Mouse (Mus musculus) hindbrain, embryonic 13.5 days (tissue): ENCODE results near the gene Supt5. TPM values are rescaled to one million over a fixed set of nuclear protein-coding genes. Genes with fewer than 3 reads are reported as not detected.

ENCODE experiments used
- ATAC-seq: fragments of 200-750 bp; cut with Nextera tagmentation; 2 replicates; pipeline ENCODE4 v1.8.0; 2017; ENCODE audit warnings: moderate TSS enrichment; ENCODE audit not compliant: low FRiP score
- H3K27ac ChIP-seq: fragments of 300-500 bp; sonication (generic); 2 replicates; pipeline ENCODE4 v1.5.1; 2015; ENCODE audit warnings: inconsistent platforms, mild to moderate bottlenecking, moderate library complexity
- H3K27me3 ChIP-seq: fragments of 300-500 bp; sonication (generic); 2 replicates; pipeline ENCODE4 v1.6.1; 2015; ENCODE audit warnings: mild to moderate bottlenecking, inconsistent platforms
- H3K36me3 ChIP-seq: fragments of 300-500 bp; sonication (generic); 2 replicates; pipeline ENCODE4 v1.6.1; 2015; ENCODE audit warnings: mild to moderate bottlenecking, inconsistent platforms
- H3K4me1 ChIP-seq: fragments of 300-500 bp; sonication (generic); replicated peaks from 2 replicates; pipeline ENCODE4 v1.6.1; 2015; ENCODE audit warnings: inconsistent platforms
- H3K4me2 ChIP-seq: fragments of 300-500 bp; sonication (generic); 2 replicates; pipeline ENCODE4 v1.6.1; 2015; ENCODE audit warnings: inconsistent platforms, mild to moderate bottlenecking, moderate library complexity
- H3K4me3 ChIP-seq: fragments of 300-500 bp; sonication (generic); 2 replicates; pipeline ENCODE4 v1.5.1; 2015; ENCODE audit warnings: mild to moderate bottlenecking, inconsistent platforms
- H3K9ac ChIP-seq: fragments of 300-500 bp; sonication (generic); 2 replicates; pipeline ENCODE4 v1.6.1; 2015; ENCODE audit warnings: mild to moderate bottlenecking, inconsistent platforms
- H3K9me3 ChIP-seq: fragments of 300-500 bp; sonication (generic); 2 replicates; pipeline ENCODE4 v1.6.1; 2016; ENCODE audit warnings: inconsistent platforms
- WGBS: fragments of 180-500 bp; shearing (Covaris S2); methylation state at CpG from one replicate; pipeline ENCODE4 v1.1.7; 2015; 5-methylcytosine and 5-hydroxymethylcytosine counted together
- polyA plus RNA-seq: library from polyadenylated mRNA; unstranded; fragments of >200 nt; fragmentation: Nextera tagmentation; extraction: Ambion mirVana; gene quantifications from 2 replicates; pipeline ENCODE4 v1.2.1, GENCODE M21; 2015

The Supt5 gene
- polyA plus RNA-seq, 1 experiment from 2014 or later = 92.1 TPM

- H3K9me3 ChIP-seq = no peaks in the 10 kb centered on the region
- WGBS = 12% methylated on average over 30 of the region's 30 CpGs
- peak overlapping the region; percentile 44 for H3K4me2 ChIP-seq
- peak overlapping the region; percentile 76 for H3K27ac ChIP-seq
- H3K27me3 ChIP-seq = peaks cover 22% of the 10 kb centered on the region
- peaks cover 14% of the 10 kb centered on the region for H3K36me3 ChIP-seq
- no peak for ATAC-seq
- H3K9ac ChIP-seq = peak overlapping the region; percentile 61; the same call in 1 of the 2 replicates
- H3K4me1 ChIP-seq = peaks cover 56% of the 10 kb centered on the region
- no peak overlapping the region for H3K4me3 ChIP-seq
Observed at GRCm38 (mm10) chr7:28381017-28381790, 42.7 kb upstream of the Supt5 start.

GRCm38 (mm10) chr7:28380237-28381016 is 41.9 kb upstream of the Supt5 start, which contains the start of gene Zfp36:
Gene Zfp36 (minus strand): TSS chr7:28380253.
- no peak for ATAC-seq
- peaks cover 7% of the 10 kb centered on the region; the same call in 1 of the 2 replicates for H3K36me3 ChIP-seq
- peak within 1 kb of the TSS; percentile 79 for H3K9ac ChIP-seq
- peak within 1 kb of the TSS; percentile 53 for H3K4me3 ChIP-seq
- H3K4me2 ChIP-seq = peak within 1 kb of the TSS; percentile 82
- peak within 1 kb of the TSS; percentile 80 for H3K27ac ChIP-seq
- peaks cover 22% of the 10 kb centered on the region for H3K27me3 ChIP-seq
- peaks cover 64% of the 10 kb centered on the region for H3K4me1 ChIP-seq
- H3K9me3 ChIP-seq = no peaks in the 10 kb centered on the region
- 64% methylated on average over 17 of the region's 17 CpGs for WGBS

GRCm38 (mm10) chr7:28378769-28379651 is 40.5 kb upstream of the Supt5 start:
- Histone ChIP-seq H3K36me3 (no peaks in the 10 kb centered on the region), H3K4me2 (peak overlapping the region; percentile 82), H3K27ac (peak overlapping the region; percentile 80), H3K4me1 (peaks cover 70% of the 10 kb centered on the region), H3K4me3 (peak overlapping the region; percentile 53), H3K9ac (peak overlapping the region; percentile 79), H3K27me3 (peaks cover 22% of the 10 kb centered on the region), H3K9me3 (no peaks in the 10 kb centered on the region)
- peak; percentile 50 for ATAC-seq
- WGBS = 1% methylated on average over 53 of the region's 53 CpGs

GRCm38 (mm10) chr7:28378066-28378690 is 39.6 kb upstream of the Supt5 start:
- WGBS = 46% methylated on average over 32 of the region's 32 CpGs
- no peaks in the 10 kb centered on the region for H3K9me3 ChIP-seq
- peaks cover 22% of the 10 kb centered on the region for H3K27me3 ChIP-seq
- peak overlapping the region; percentile 79 for H3K9ac ChIP-seq
- no peaks in the 10 kb centered on the region for H3K36me3 ChIP-seq
- peaks cover 72% of the 10 kb centered on the region for H3K4me1 ChIP-seq
- peak overlapping the region; percentile 53 for H3K4me3 ChIP-seq
- ATAC-seq = no peak
- H3K27ac ChIP-seq = peak overlapping the region; percentile 30; the same call in 1 of the 2 replicates
- peak overlapping the region; percentile 82 for H3K4me2 ChIP-seq

GRCm38 (mm10) chr7:28377190-28378065 is 38.9 kb upstream of the Supt5 start:
- H3K27ac ChIP-seq = 0 out of 2 replicates have a peak overlapping the region, but pooled peaks have one; percentile 30
- H3K36me3 ChIP-seq = no peaks in the 10 kb centered on the region
- no peak for ATAC-seq
- peak overlapping the region; percentile 79 for H3K9ac ChIP-seq
- WGBS = 74% methylated on average over 18 of the region's 18 CpGs
- no peaks in the 10 kb centered on the region for H3K9me3 ChIP-seq
- H3K27me3 ChIP-seq = peaks cover 22% of the 10 kb centered on the region
- peaks cover 65% of the 10 kb centered on the region for H3K4me1 ChIP-seq
- peak overlapping the region; percentile 82 for H3K4me2 ChIP-seq
- H3K4me3 ChIP-seq = peak overlapping the region; percentile 53

GRCm38 (mm10) chr7:28376011-28376771 is 37.6 kb upstream of the Supt5 start:
- WGBS = 3% methylated on average over 30 of the region's 30 CpGs
- no peaks in the 10 kb centered on the region for H3K9me3 ChIP-seq

GRCm38 (mm10) chr7:28375176-28375921 is 36.8 kb upstream of the Supt5 start:
- H3K27ac ChIP-seq = peak overlapping the region; percentile 90
- H3K9ac ChIP-seq = peak overlapping the region; percentile 72
- H3K4me3 ChIP-seq = peak overlapping the region; percentile 42
- H3K36me3 ChIP-seq = no peaks in the 10 kb centered on the region
- peak; percentile 16 for ATAC-seq
- WGBS = under 1% methylated on average over 35 of the region's 36 CpGs
- H3K4me1 ChIP-seq = peaks cover 65% of the 10 kb centered on the region
- peak overlapping the region; percentile 62 for H3K4me2 ChIP-seq
- peaks cover 11% of the 10 kb centered on the region for H3K27me3 ChIP-seq
- no peaks in the 10 kb centered on the region for H3K9me3 ChIP-seq

More at GRCm38 (mm10) chr7:28376011-28376771, 37.6 kb upstream of the Supt5 start:
- Histone ChIP-seq H3K4me2 (peak overlapping the region; percentile 62), H3K4me3 (peak overlapping the region; percentile 42), H3K36me3 (no peaks in the 10 kb centered on the region), H3K27me3 (peaks cover 20% of the 10 kb centered on the region), H3K9ac (peak overlapping the region; percentile 72), H3K27ac (peak overlapping the region; percentile 90), H3K4me1 (peaks cover 62% of the 10 kb centered on the region)
- no peak for ATAC-seq

- Histone ChIP-seq H3K4me1 (peaks cover 71% of the 10 kb centered on the region), H3K27me3 (peaks cover 9% of the 10 kb centered on the region; the same call in 1 of the 2 replicates), H3K4me2 (no peak overlapping the region), H3K27ac (peak overlapping the region; percentile 90), H3K9me3 (no peaks in the 10 kb centered on the region), H3K9ac (no peak overlapping the region), H3K36me3 (peaks cover 1% of the 10 kb centered on the region; the same call in 1 of the 2 replicates), H3K4me3 (no peak overlapping the region)
- WGBS = 84% methylated on average over 10 of the region's 10 CpGs
- no peak for ATAC-seq
Observed at GRCm38 (mm10) chr7:28374647-28375046, 36.1 kb upstream of the Supt5 start.

GRCm38 (mm10) chr7:28373891-28374495 is 35.4 kb upstream of the Supt5 start:
- peaks cover 9% of the 10 kb centered on the region; the same call in 1 of the 2 replicates for H3K27me3 ChIP-seq
- 82% methylated on average over 7 of the region's 7 CpGs for WGBS
- peaks cover 8% of the 10 kb centered on the region; the same call in 1 of the 2 replicates for H3K36me3 ChIP-seq
- no peaks in the 10 kb centered on the region for H3K9me3 ChIP-seq
- H3K27ac ChIP-seq = 0 out of 2 replicates have a peak overlapping the region, but pooled peaks have one; percentile 23
- H3K4me2 ChIP-seq = no peak overlapping the region
- H3K4me3 ChIP-seq = no peak overlapping the region
- no peak overlapping the region for H3K9ac ChIP-seq
- ATAC-seq = no peak
- peaks cover 68% of the 10 kb centered on the region for H3K4me1 ChIP-seq
